In the genomic region with DNA sequence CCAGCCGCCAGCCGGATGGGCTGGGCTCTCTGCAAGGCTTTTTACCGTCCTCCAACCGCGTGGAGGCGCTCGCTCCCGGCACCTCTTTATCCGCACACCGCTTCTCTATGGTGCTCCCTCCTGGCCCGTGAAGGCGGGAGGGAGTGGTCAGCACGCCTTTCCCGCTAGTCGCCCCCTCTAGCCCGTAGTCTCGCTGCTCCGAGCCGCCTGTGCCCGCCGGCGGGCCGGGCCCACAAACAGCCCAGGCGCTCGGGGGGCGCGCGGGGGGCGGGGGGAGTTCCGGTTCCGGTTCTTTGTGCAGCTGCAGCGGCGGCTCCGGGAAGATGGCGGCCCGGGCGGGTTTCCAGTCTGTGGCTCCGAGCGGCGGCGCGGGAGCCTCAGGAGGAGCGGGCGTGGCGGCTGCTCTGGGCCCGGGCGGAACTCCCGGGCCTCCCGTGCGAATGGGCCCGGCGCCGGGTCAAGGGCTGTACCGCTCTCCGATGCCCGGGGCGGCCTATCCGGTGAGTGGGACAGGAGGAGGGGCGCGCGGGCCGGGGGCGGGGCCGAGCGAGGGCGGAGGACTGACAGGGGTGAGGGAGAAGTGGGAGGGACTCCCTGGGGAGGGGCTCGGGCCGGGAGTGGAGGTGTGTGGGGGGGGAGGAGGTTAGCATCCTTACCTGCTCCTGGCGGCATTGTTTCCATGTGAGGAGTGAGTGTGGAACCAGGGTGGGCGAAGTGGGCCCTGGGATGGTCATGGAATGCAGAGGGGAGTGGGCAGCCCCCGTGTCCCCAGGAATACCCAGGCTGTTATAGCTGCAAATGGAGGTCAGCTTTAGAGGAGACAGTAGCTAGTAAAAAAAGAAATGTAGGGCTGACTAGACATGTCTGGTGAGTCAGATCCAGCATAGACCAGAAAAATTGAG, we compare ENCODE assay signal across 8 mouse cellular contexts. TPM values are rescaled to one million over a fixed set of nuclear protein-coding genes. Genes with fewer than 3 reads are reported as not detected.
A peak's percentile ranks its signal among the peaks of the same experiment; 100 is the strongest.
DNase-seq lines count a peak whose midpoint lies in the region; ATAC-seq and TF ChIP-seq lines count a peak whose summit lies in the region.

A gene (plus strand): TSS at position 131 of the 902 bp plus-strand sequence.

- peaks cover 7 to 22% of the 10 kb centered on the region in 2 experiments; a peak in 3 of 4 replicates for H3K4me1 ChIP-seq in ES-E14 (ENCODE audit: control insufficient read depth in 2 of 2, insufficient read depth in 2 of 2, low read length in 2 of 2, poor library complexity in 1 of 2)
- H3K4me1 ChIP-seq in forebrain, embryonic 16.5 days (replicated peaks; ENCODE audit: control insufficient read depth, insufficient read depth, low read length): peaks cover 34% of the 10 kb centered on the region
- H3K4me1 ChIP-seq in lung, embryonic 14.5 days (ENCODE audit: insufficient read depth): peaks cover 4% of the 10 kb centered on the region; the same call in 1 of the 2 replicates
- H3K4me1 ChIP-seq in olfactory bulb, adult 2 months (ENCODE audit: control insufficient read depth, insufficient read depth, low read length): peaks cover 37% of the 10 kb centered on the region
- H3K4me1 ChIP-seq in thymus, adult 2 months (replicated peaks; ENCODE audit: control insufficient read depth, insufficient read depth, low read length): peaks cover 11% of the 10 kb centered on the region

- peak within 1 kb of the TSS; percentile 95 for H3K9ac ChIP-seq in ES-E14 (ENCODE audit: insufficient read depth, low read depth, low read length, poor library complexity, severe bottlenecking)
- H3K9ac ChIP-seq in forebrain, embryonic 16.5 days (replicated peaks; ENCODE audit: low read depth, low read length): peak within 1 kb of the TSS; percentile 90
- H3K9ac ChIP-seq in lung, embryonic 14.5 days: peak within 1 kb of the TSS; percentile 94

- no peaks in the 10 kb centered on the region for H3K9me3 ChIP-seq in ES-E14 (ENCODE audit: control insufficient read depth, insufficient read depth, low read depth, low read length)
- H3K9me3 ChIP-seq in forebrain, embryonic 16.5 days (ENCODE audit: control insufficient read depth, low read length): no peaks in the 10 kb centered on the region
- H3K9me3 ChIP-seq in lung, embryonic 14.5 days (ENCODE audit: low read depth, low read length): no peaks in the 10 kb centered on the region

- peak; percentile 91 for TF ChIP-seq CTCF in layer of hippocampus, adult 2 months (conservative IDR thresholded peaks at IDR 0.05)
- peak; percentile 83 for TF ChIP-seq CTCF in lung, embryonic 14.5 days (IDR thresholded peaks at IDR 0.05; ENCODE audit: low read depth)
- peak; percentile 90 for TF ChIP-seq CTCF in olfactory bulb, adult 2 months (IDR thresholded peaks at IDR 0.05; ENCODE audit: insufficient read depth, low read depth, low read length)
- TF ChIP-seq CTCF in thymus, adult 2 months (IDR thresholded peaks at IDR 0.05; ENCODE audit: borderline replicate concordance, control insufficient read depth, extremely low read depth, insufficient read depth, low read length, poor library complexity): peak; percentile 91

- ATAC-seq in forebrain, embryonic 16.5 days: peak; percentile 98
- peak; percentile 98 for ATAC-seq in lung, embryonic 14.5 days (ENCODE audit: insufficient read depth)

- H3K27ac ChIP-seq in ES-E14 (ENCODE audit: insufficient read depth, low read depth, low read length, poor library complexity, severe bottlenecking): peak within 1 kb of the TSS; percentile 95
- H3K27ac ChIP-seq in forebrain, embryonic 16.5 days (ENCODE audit: low read length): peak within 1 kb of the TSS; percentile 93
- H3K27ac ChIP-seq in layer of hippocampus, adult 2 months: peak within 1 kb of the TSS; percentile 99
- H3K27ac ChIP-seq in lung, embryonic 14.5 days (ENCODE audit: low read depth): peak within 1 kb of the TSS; percentile 97
- peak within 1 kb of the TSS; percentile 97 for H3K27ac ChIP-seq in olfactory bulb, adult 2 months (ENCODE audit: insufficient read depth, low read depth, low read length)
- peak within 1 kb of the TSS; percentile 11; the same call in 1 of the 2 replicates for H3K27ac ChIP-seq in thymus, adult 2 months (ENCODE audit: control insufficient read depth, insufficient read depth, low read length)

- intact Hi-C loops in heart, postnatal 36 days (cut with DNase I): loop anchor here (2.0 kb wide), 1 partner anchor 23 kb away; a partner anchor contains a TSS

- peak; percentile 63 for TF ChIP-seq POLR2A in olfactory bulb, adult 2 months (IDR thresholded peaks at IDR 0.05; ENCODE audit: insufficient read depth, low read depth, low read length)
- TF ChIP-seq POLR2A in thymus, adult 2 months (IDR thresholded peaks at IDR 0.05; ENCODE audit: control insufficient read depth, extremely low read depth, insufficient read depth, low read length, poor library complexity): 0 out of 2 replicates have a peak, but pooled peaks have one; percentile 68

- DNase-seq in ES-E14 (ENCODE audit: low read depth, low spot score): peak; percentile 88
- DNase-seq in cerebellum, adult 11-12 months: peak; percentile 94
- peak; percentile 97 to 98 for DNase-seq in heart, postnatal 36 days
- peak; percentile 96 to 98 for DNase-seq in layer of hippocampus, adult 2 months (ENCODE audit: low spot score in 2 of 2)
- DNase-seq in lung, embryonic 14.5 days: peak; percentile 97
- peak; percentile 94 for DNase-seq in thymus, adult 2 months

- peaks cover 9% of the 10 kb centered on the region for H3K36me3 ChIP-seq in ES-E14 (ENCODE audit: control insufficient read depth, insufficient read depth, low read length, poor library complexity, severe bottlenecking)
- H3K36me3 ChIP-seq in forebrain, embryonic 16.5 days (ENCODE audit: control insufficient read depth, insufficient read depth): peaks cover 3% of the 10 kb centered on the region
- H3K36me3 ChIP-seq in lung, embryonic 14.5 days (ENCODE audit: insufficient read depth): peaks cover 35% of the 10 kb centered on the region
- H3K36me3 ChIP-seq in thymus, adult 2 months (ENCODE audit: control insufficient read depth, insufficient read depth, low read length): peaks cover 12% of the 10 kb centered on the region

- peak within 1 kb of the TSS; percentile 83 for H3K4me2 ChIP-seq in forebrain, embryonic 16.5 days (ENCODE audit: low read length)
- peak within 1 kb of the TSS; percentile 71 for H3K4me2 ChIP-seq in lung, embryonic 14.5 days

- H3K4me3 ChIP-seq in ES-E14 (ENCODE audit: insufficient read depth in 1 of 2, low read depth in 1 of 2, low read length in 2 of 2, poor library complexity in 1 of 2, severe bottlenecking in 1 of 2): peak within 1 kb of the TSS; percentile 89 to 90
- H3K4me3 ChIP-seq in forebrain, embryonic 16.5 days (replicated peaks; ENCODE audit: low read length): peak within 1 kb of the TSS; percentile 68
- H3K4me3 ChIP-seq in layer of hippocampus, adult 2 months: peak within 1 kb of the TSS; percentile 89
- peak within 1 kb of the TSS; percentile 83 for H3K4me3 ChIP-seq in lung, embryonic 14.5 days (ENCODE audit: low read depth, low read length)
- peak within 1 kb of the TSS; percentile 83 for H3K4me3 ChIP-seq in olfactory bulb, adult 2 months (ENCODE audit: insufficient read depth, low read depth, low read length)
- peak within 1 kb of the TSS; percentile 68 for H3K4me3 ChIP-seq in thymus, adult 2 months (ENCODE audit: control insufficient read depth, insufficient read depth, low read length)

- H3K27me3 ChIP-seq in forebrain, embryonic 16.5 days (replicated peaks; ENCODE audit: control insufficient read depth, insufficient read depth, low read length): peaks cover 2% of the 10 kb centered on the region; the same call in 1 of the 2 replicates
- H3K27me3 ChIP-seq in lung, embryonic 14.5 days (ENCODE audit: insufficient read depth, low read length): no peaks in the 10 kb centered on the region
- no peaks in the 10 kb centered on the region for H3K27me3 ChIP-seq in thymus, adult 2 months (ENCODE audit: control insufficient read depth, insufficient read depth, low read length)

- in situ Hi-C loops in ES-E14 (cut with MboI; ENCODE audit: low sequenced_read_pairs in 2 of 2, unreplicated experiment in 2 of 2): no loop called here

- WGBS in forebrain, embryonic 16.5 days: under 1% methylated on average over 63 of the region's 71 CpGs
- under 1% methylated on average over 71 of the region's 71 CpGs for WGBS in lung, embryonic 14.5 days
- WGBS in olfactory bulb, adult 2 months: under 1% methylated on average over 70 of the region's 71 CpGs
- WGBS in thymus, adult 2 months: 1% methylated on average over 71 of the region's 71 CpGs

TF ChIP-seq in ES-E14, 5 proteins besides CTCF, POLR2A, EP300 and RAD21:
- TF ChIP-seq MAFK (IDR thresholded peaks at IDR 0.05; ENCODE audit: insufficient read depth, low read depth, low read length): no peak
- peak; percentile 67; the same call in 1 of the 2 replicates for TF ChIP-seq HCFC1 (IDR thresholded peaks at IDR 0.05; ENCODE audit: borderline replicate concordance, insufficient read depth, low read length)

RNA-seq across cellular contexts. Expression of the gene that starts here (rescaled TPM):
- 62.1 and 76.3 TPM in 2 replicates for total RNA-seq in ES-E14 (2012; rRNA removed)
- polyA plus RNA-seq in forebrain, embryonic 16.5 days (2015; fragmentation: Nextera tagmentation; extraction: Ambion mirVana): 111 and 116 TPM in 2 replicates
- total RNA-seq in heart, postnatal 36 days (2021): 10 to 100 TPM; 18.7 to 22.1 TPM
- total RNA-seq in layer of hippocampus, adult 2 months (2021): 100 to 1,000 TPM; 118 to 123 TPM
- polyA plus RNA-seq in lung, embryonic 14.5 days (2014; fragmentation: Nextera tagmentation; extraction: Ambion mirVana): 52.5 and 63.5 TPM in 2 replicates
- 510 TPM in 1 of 2 replicates, not detected in the other for polyA plus RNA-seq in olfactory bulb, adult 2 months (2012; ENCODE audit: insufficient read depth, insufficient read length, low replicate concordance, missing spikeins)
- polyA plus RNA-seq in thymus, adult 2 months (2012; rRNA removed): 106 and 111 TPM in 2 replicates

Comparison
In these comparisons a context has a peak if more than half of its experiments do, and no peak if none do; other contexts are left out.
1. Peak in every context shown above with its lines: DNase-seq, ATAC-seq, H3K4me3 ChIP-seq and H3K27ac ChIP-seq.
2. H3K27ac ChIP-seq: peak in every context shown above with its lines; median percentile 99 in layer of hippocampus, adult 2 months; 97 in lung, embryonic 14.5 days; 97 in olfactory bulb, adult 2 months; 95 in ES-E14; 93 in forebrain, embryonic 16.5 days; 11 in thymus, adult 2 months.